Mouse (Mus musculus) thymus, postnatal 14 days (tissue): ENCODE data around the gene Cnksr3.

Source experiments
- DNase-seq: peaks from one replicate; pipeline ENCODE4 v3.0.0; 2021

Cnksr3 gene

DNA sequence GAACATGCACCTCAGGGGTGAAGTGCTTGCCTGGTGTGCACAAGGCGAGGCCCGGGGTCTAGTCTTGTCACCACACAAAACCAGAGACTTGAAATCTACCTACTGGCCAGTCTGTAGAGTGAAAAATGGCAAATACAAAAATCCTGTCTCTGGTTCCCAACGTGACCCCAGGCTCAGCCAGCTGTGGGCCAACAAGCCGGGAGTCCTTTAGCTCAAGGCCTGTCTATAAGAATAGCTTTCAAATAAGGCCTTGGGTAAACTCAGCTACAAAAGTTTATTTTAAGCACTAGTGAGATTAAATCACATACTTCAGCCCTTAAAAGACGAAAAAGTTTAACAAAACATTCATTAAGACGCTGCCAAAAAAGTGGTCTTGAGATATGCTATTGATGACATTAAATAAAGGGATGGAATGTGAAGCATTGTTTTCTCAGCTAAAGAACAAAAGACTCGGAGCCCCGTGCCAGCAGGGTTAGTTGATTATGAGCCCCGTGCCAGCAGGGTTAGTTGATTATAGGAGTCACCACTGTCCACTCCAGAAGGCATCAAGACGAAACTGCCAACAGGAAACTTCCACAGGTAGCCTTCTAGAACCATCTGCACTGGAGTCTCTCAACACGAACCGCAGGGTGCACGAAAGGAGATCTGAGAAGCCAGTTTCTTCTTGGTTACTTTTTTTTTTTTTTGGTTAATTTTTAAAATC, 67.8 kb downstream of the Cnksr3 start:
- DNase-seq, result no peak

DNA sequence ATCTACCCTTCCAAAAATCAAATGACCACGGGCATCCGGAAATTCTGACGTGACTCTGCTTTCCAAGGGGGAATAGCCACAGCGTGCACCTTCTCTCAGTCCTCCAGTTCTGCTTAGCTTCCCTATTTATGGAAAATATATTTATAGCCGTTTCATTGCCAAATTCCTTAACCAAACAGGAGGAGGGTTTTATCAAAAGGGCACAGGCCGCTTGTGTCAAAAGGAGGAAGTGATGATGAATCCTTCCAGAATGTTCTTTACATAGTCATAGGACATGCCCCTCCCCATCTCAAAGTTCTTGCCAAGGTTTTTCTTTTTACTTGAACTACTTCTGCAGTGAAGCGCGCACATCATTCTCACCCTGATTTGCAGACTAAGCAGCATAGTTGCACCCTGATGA, 69.8 kb downstream of the Cnksr3 start:
- no peak for DNase-seq

- DNase-seq, result no peak
Measured at GRCm38 (mm10) chr10:7140282-7140681, 71.8 kb downstream of the Cnksr3 start.

- DNase-seq, result no peak
Measured at GRCm38 (mm10) chr10:7138049-7138448, 74.0 kb downstream of the Cnksr3 start.

GRCm38 (mm10) chr10:7135751-7136150, 76.3 kb downstream of the Cnksr3 start:
- no peak for DNase-seq

DNA sequence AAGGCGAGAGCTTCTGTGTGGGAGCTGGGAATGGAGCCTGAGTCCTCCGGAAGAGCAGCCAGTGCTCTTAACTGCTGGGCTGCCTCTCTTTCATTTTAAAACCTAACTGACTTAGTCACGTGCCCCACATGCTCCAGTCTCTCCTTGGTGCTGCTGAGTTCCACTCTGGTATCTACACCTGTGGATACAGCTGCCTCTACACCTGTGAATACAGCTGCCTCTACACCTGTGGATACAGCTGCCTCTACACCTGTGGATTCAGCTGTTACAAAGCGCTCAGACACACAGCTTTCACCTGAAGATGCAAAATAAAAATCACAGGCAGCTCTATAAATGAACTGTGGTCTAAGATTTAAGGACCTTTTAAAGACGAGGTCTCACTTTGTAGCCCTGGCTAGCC, 79.0 kb downstream of the Cnksr3 start:
- DNase-seq, result no peak

DNA sequence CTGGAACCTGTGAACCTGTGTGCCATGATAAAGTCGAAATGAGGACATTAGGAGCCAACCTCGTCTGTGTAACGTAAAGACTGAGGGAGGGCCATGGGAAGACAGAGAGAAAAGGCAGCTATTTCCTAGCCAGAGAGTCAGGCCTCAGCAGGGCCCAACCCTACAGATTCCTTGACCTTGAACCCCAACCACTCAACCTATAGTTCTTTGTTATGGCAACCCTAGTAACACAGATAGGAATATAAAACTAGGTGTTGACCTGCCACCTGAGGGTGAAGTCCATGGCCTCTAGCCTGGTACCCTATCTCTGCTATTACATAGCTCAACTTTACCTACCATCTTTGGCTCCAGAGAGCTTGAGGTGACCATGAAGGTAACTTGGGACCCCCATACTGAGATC, 80.6 kb downstream of the Cnksr3 start:
- no peak for DNase-seq

DNA sequence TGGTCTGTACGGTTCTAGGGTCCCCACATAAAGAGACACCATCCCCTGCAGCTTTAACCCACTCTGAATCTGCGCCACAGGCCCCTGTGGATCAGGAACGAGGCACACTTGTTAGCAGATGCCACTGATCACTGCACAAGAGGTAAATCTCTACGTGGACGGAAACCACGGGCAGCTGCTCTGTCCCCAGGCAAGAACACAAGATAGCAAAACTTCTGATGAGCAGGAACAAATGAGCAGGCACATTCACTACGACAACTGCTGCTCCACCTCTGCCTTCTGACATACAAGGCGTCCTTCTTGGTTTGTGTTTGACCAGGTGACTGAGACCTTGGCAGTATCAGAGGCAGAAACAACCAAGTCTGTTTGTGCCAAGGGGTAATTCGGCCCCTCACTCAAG, 84.2 kb downstream of the Cnksr3 start:
- DNase-seq, result no peak

GRCm38 (mm10) chr10:7126882-7127281, 85.2 kb downstream of the Cnksr3 start:
- DNase-seq, result no peak

GRCm38 (mm10) chr10:7126287-7126686, 85.8 kb downstream of the Cnksr3 start:
- no peak for DNase-seq

- no peak for DNase-seq
Measured at GRCm38 (mm10) chr10:7124993-7125392, 87.0 kb downstream of the Cnksr3 start.

DNA sequence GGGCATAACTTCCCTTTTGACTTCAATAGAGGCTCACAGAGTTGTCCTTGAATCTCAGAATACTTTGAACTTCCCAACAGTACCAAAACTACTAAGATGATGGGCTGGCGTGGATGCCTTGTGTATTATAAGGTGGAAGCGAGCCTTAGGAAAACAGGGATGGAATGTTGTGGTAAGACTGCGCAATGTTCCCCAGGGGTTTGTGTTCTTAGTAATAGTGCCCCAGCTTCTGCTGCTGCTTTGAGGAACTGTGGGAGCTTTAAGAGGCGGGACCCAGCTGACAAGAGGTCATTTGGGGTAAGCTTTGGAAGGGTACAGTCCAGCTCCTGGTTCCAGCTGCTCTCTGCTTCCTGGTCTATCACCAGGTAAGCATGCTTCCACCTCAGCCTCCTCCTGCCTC, 89.7 kb downstream of the Cnksr3 start:
- no peak for DNase-seq

- DNase-seq, result no peak
Measured at GRCm38 (mm10) chr10:7120206-7120605, 91.8 kb downstream of the Cnksr3 start.

- DNase-seq, result no peak
Measured at GRCm38 (mm10) chr10:7118258-7119077, 93.6 kb downstream of the Cnksr3 start.

DNA sequence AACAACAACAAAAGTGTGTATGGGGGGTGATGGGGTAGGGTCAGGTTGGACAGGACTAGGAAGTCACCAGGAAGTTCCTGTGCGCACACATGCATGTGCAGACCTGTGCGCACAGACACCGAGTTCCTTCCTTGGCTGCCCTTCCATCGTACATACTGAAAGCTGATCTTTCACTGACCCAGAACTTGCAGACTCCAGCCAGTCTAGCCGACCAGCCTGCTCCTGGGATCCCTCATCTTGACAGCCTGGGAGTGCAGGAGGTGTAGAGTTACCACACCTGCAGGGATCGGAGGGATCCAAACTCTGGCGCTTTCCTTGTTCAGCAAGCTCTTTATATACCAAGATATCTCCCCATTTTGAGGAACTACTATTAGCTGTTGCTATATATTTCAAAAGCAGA, 94.3 kb downstream of the Cnksr3 start:
- no peak for DNase-seq

GRCm38 (mm10) chr10:7114796-7115195, 97.2 kb downstream of the Cnksr3 start:
- no peak for DNase-seq

GRCm38 (mm10) chr10:7113747-7114146, 98.3 kb downstream of the Cnksr3 start:
- DNase-seq, result no peak

GRCm38 (mm10) chr10:7113144-7113543, 98.9 kb downstream of the Cnksr3 start:
- DNase-seq, result no peak

DNA sequence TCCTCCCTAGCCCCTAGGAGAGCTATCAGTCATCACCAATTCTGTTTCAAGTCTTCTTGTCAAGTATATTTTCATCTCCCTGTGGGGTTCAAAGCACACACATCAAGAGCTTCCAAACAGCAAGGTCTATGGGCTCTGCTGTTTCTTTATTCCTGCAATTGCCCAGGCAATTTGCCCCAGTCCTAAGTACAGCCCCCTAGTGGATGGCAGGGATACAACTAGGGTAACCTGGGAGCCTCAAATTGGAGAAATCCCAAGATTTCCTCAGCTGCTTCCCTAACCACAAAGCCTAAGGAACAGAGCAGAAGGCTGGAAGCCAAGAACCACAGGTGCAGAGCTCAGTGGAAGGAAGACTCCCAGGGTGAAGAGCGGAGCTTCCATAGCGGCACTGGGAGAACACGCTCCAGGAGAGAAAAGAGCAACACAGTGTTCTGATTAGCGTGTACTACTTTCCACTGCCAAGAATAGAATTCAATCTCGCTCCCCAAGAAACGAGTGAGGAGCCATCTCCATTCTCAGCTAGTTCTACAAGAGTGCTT, 100.5 kb downstream of the Cnksr3 start:
- DNase-seq, result no peak

DNA sequence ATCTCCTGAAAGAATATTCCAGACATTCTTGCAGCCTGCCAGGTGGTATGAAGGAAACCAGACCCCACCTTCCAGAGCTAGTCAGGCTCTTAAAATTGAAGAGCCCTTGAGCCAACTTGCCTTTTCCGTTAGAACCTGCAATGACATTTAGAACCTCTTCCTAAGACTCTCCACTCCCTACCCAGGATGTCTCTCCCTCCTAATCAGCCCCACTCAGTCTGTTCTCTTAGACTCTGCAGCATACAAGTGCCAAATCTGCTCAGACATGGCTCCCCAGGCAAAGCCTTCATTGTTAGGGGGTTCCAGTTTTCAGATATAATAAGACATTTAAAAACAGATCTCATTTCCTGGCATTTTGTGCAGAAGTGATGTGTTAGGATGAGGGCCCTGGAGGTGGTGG, 108.2 kb downstream of the Cnksr3 start:
- no peak for DNase-seq

- no peak for DNase-seq
Measured at GRCm38 (mm10) chr10:7077971-7078370, 134.1 kb downstream of the Cnksr3 start.

DNA sequence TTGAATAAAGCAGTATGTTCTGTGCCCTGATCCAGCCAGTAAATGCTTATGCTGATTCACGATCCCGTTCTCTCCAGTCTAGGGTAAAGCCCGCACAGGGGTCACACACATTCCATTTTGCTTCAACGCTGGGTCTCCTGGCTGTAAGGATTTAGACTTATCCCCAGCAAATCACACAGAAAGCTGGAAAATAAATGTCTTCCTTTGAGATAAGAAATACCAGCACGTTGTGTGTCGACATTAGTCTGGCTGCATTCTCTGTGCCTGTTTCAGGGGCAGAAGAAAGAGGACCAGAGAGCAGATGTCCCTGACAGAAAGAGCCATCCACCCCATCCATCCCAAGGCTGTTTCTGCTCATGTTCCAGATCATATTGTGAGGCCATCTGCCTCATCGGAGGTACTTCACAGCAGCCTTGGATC, 134.6 kb downstream of the Cnksr3 start:
- no peak for DNase-seq

GRCm38 (mm10) chr10:7076662-7077211, 135.3 kb downstream of the Cnksr3 start:
- no peak for DNase-seq

- peak; percentile 56 for DNase-seq
Measured at GRCm38 (mm10) chr10:7076201-7076600, 135.8 kb downstream of the Cnksr3 start.
